Mouse (Mus musculus) spleen, postnatal 36 days (tissue): ENCODE data around the gene Rps15.

ENCODE experiments used
- DNase-seq, 2 experiments: peaks; one replicate each; pipeline ENCODE4 v3.0.0; 2022; ENCODE audit warnings: low spot score in 2 of 2, mixed read lengths in 1 of 2

Gene Rps15

GRCm38 (mm10) chr10:80315315-80315714 is 23.1 kb downstream of the Rps15 start:
- no peak for DNase-seq

- no peak for DNase-seq
Observed at GRCm38 (mm10) chr10:80316359-80316781, 24.1 kb downstream of the Rps15 start.

GRCm38 (mm10) chr10:80317011-80317410 is 24.8 kb downstream of the Rps15 start:
- no peak for DNase-seq

GRCm38 (mm10) chr10:80320340-80320760 is 28.1 kb downstream of the Rps15 start, which contains the start of gene 2310011J03Rik:
Gene 2310011J03Rik, minus strand, starts transcription at chr10:80320537.
- peak; percentile 90 to 93 for DNase-seq

- DNase-seq = no peak
Observed at GRCm38 (mm10) chr10:80321014-80321669, 28.9 kb downstream of the Rps15 start.

- DNase-seq = no peak
Observed at GRCm38 (mm10) chr10:80321670-80322581, 29.7 kb downstream of the Rps15 start.

- DNase-seq = peak in 1 of 2 experiments; percentile 40
Observed at GRCm38 (mm10) chr10:80322811-80323211, 30.6 kb downstream of the Rps15 start.

GRCm38 (mm10) chr10:80323261-80324119 is 31.2 kb downstream of the Rps15 start:
- peak; percentile 69 to 74 for DNase-seq

GRCm38 (mm10) chr10:80324120-80325037 is 32.1 kb downstream of the Rps15 start:
- no peak for DNase-seq

- DNase-seq = no peak
Observed at GRCm38 (mm10) chr10:80325045-80325444, 32.8 kb downstream of the Rps15 start.

- DNase-seq = peak; percentile 95 to 97
Observed at GRCm38 (mm10) chr10:80329273-80330081, 37.2 kb downstream of the Rps15 start, which contains the start of the genes Pcsk4 and Reep6. Gene Pcsk4, minus strand, starts transcription at chr10:80329498. Gene Reep6, plus strand, starts transcription at chr10:80329953.

GRCm38 (mm10) chr10:80330084-80330483 is 37.8 kb downstream of the Rps15 start:
- DNase-seq = no peak

GRCm38 (mm10) chr10:80330888-80331287 is 38.6 kb downstream of the Rps15 start:
- no peak for DNase-seq

GRCm38 (mm10) chr10:80331636-80332524 is 39.6 kb downstream of the Rps15 start:
- DNase-seq = peak; percentile 58 to 68

GRCm38 (mm10) chr10:80332525-80332989 is 40.3 kb downstream of the Rps15 start:
- DNase-seq = no peak

- no peak for DNase-seq
Observed at GRCm38 (mm10) chr10:80336263-80336662, 44.0 kb downstream of the Rps15 start.

GRCm38 (mm10) chr10:80339941-80340750 is 47.9 kb downstream of the Rps15 start:
- peak; percentile 71 to 76 for DNase-seq

- DNase-seq = no peak
Observed at GRCm38 (mm10) chr10:80341026-80341425, 48.8 kb downstream of the Rps15 start.
